Mouse (Mus musculus): ENCODE results near the gene Spaca4. TPM values are rescaled to one million over a fixed set of nuclear protein-coding genes. Genes with fewer than 3 reads are reported as not detected.

Spaca4 gene
- polyA plus RNA-seq, 1 experiment from 2014 or later, result not detected

DNA sequence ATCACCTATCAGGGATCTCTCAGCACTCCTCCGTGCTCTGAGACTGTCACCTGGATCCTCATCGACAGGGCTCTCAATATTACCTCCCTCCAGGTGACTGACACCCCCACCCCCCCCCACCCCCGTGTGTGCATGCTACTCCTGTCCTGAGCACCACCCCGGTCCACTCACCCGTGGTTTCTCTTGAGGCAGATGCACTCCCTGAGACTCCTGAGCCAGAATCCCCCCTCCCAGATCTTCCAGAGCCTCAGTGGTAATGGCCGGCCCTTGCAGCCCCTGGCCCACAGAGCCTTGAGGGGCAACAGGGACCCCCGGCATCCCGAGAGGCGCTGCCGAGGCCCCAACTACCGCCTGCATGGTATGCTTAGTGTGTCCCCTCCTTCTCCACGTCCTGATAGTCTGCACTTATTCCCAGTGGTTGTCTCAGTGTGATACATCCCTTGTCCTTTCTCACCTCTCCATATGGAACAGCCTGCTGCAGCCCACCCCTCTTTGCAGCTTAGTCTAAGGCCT is 22.0 kb downstream of the Spaca4 start:
- H3K27me3 ChIP-seq (ENCODE audit: control insufficient read depth, insufficient read depth, low read length), result 0 out of 2 replicates have a peak, but pooled peaks cover under 1% of the 10 kb centered on the region
- no peaks in the 10 kb centered on the region for H3K36me3 ChIP-seq (ENCODE audit: control insufficient read depth, insufficient read depth, low read length)
- H3K4me3 ChIP-seq (ENCODE audit: low read depth, low read length), result peak overlapping the region; percentile 74; the same call in 1 of the 2 replicates
- no peaks in the 10 kb centered on the region for H3K9me3 ChIP-seq (ENCODE audit: control insufficient read depth, low read depth, low read length)
- peak overlapping the region; percentile 80 for H3K4me2 ChIP-seq (replicated peaks; ENCODE audit: low read depth, low read length)
- 31% methylated on average over 12 of the region's 12 CpGs for WGBS
- no peak for ATAC-seq (ENCODE audit: insufficient number of reproducible peaks, insufficient read depth, low FRiP score, low read depth)
- peaks cover 35% of the 10 kb centered on the region for H3K4me1 ChIP-seq (ENCODE audit: control insufficient read depth, insufficient read depth, low read length)
- H3K27ac ChIP-seq (ENCODE audit: low read length), result peak overlapping the region; percentile 77
- peak overlapping the region; percentile 26; the same call in 1 of the 2 replicates for H3K9ac ChIP-seq (replicated peaks; ENCODE audit: low read depth, low read length)

- Histone ChIP-seq H3K27me3 (ENCODE audit: control insufficient read depth, insufficient read depth, low read length) (0 out of 2 replicates have a peak, but pooled peaks cover 4% of the 10 kb centered on the region), H3K27ac (ENCODE audit: low read length) (peak overlapping the region; percentile 77; the same call in 1 of the 2 replicates), H3K4me2 (replicated peaks; ENCODE audit: low read depth, low read length) (no peak overlapping the region), H3K9me3 (ENCODE audit: control insufficient read depth, low read depth, low read length) (no peaks in the 10 kb centered on the region), H3K36me3 (ENCODE audit: control insufficient read depth, insufficient read depth, low read length) (no peaks in the 10 kb centered on the region), H3K4me3 (ENCODE audit: low read depth, low read length) (no peak overlapping the region), H3K4me1 (ENCODE audit: control insufficient read depth, insufficient read depth, low read length) (peaks cover 29% of the 10 kb centered on the region), H3K9ac (replicated peaks; ENCODE audit: low read depth, low read length) (no peak overlapping the region)
- WGBS, result 85% methylated on average over 17 of the region's 17 CpGs
- ATAC-seq (ENCODE audit: insufficient number of reproducible peaks, insufficient read depth, low FRiP score, low read depth), result no peak
Observed at GRCm38 (mm10) chr7:45702809-45703520, 22.6 kb downstream of the Spaca4 start.

- no peaks in the 10 kb centered on the region for H3K9me3 ChIP-seq (ENCODE audit: control insufficient read depth, low read depth, low read length)
- H3K27me3 ChIP-seq (ENCODE audit: control insufficient read depth, insufficient read depth, low read length), result 0 out of 2 replicates have a peak, but pooled peaks cover 4% of the 10 kb centered on the region
- H3K4me3 ChIP-seq (ENCODE audit: low read depth, low read length), result no peak overlapping the region
- H3K27ac ChIP-seq (ENCODE audit: low read length), result no peak overlapping the region
- H3K36me3 ChIP-seq (ENCODE audit: control insufficient read depth, insufficient read depth, low read length), result no peaks in the 10 kb centered on the region
- no peak overlapping the region for H3K4me2 ChIP-seq (replicated peaks; ENCODE audit: low read depth, low read length)
- 92% methylated on average over 11 of the region's 11 CpGs for WGBS
- ATAC-seq (ENCODE audit: insufficient number of reproducible peaks, insufficient read depth, low FRiP score, low read depth), result no peak
- H3K4me1 ChIP-seq (ENCODE audit: control insufficient read depth, insufficient read depth, low read length), result peaks cover 27% of the 10 kb centered on the region
- no peak overlapping the region for H3K9ac ChIP-seq (replicated peaks; ENCODE audit: low read depth, low read length)
Observed at GRCm38 (mm10) chr7:45702316-45702715, 23.3 kb downstream of the Spaca4 start.

DNA sequence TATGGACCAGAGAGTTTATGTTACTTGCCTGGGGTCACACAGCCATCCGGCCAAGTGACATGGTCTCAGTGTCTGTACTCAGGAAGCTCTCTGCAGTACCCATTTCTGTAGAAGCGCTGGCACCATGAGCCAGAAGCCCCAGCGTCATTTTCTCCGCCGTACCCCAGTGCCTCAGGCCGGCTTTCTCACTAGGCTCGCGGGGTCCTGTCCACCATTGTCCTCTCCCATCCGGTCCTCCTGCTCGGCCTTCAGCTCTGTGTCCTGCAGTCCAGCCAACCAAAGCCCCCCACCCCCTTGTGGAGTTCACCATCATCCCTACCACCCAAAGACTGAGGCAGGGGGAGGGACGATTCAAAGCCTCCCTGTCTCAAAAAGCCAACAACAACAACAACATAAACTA is 24.0 kb downstream of the Spaca4 start:
- WGBS, result 87% methylated on average over 11 of the region's 11 CpGs
- Histone ChIP-seq H3K9me3 (ENCODE audit: control insufficient read depth, low read depth, low read length) (no peaks in the 10 kb centered on the region), H3K4me1 (ENCODE audit: control insufficient read depth, insufficient read depth, low read length) (peaks cover 27% of the 10 kb centered on the region), H3K4me2 (replicated peaks; ENCODE audit: low read depth, low read length) (peak overlapping the region; percentile 73; the same call in 1 of the 2 replicates), H3K36me3 (ENCODE audit: control insufficient read depth, insufficient read depth, low read length) (no peaks in the 10 kb centered on the region), H3K9ac (replicated peaks; ENCODE audit: low read depth, low read length) (peak overlapping the region; percentile 18; the same call in 1 of the 2 replicates), H3K27ac (ENCODE audit: low read length) (no peak overlapping the region), H3K27me3 (ENCODE audit: control insufficient read depth, insufficient read depth, low read length) (0 out of 2 replicates have a peak, but pooled peaks cover 4% of the 10 kb centered on the region), H3K4me3 (ENCODE audit: low read depth, low read length) (peak overlapping the region; percentile 39; the same call in 1 of the 2 replicates)
- no peak for ATAC-seq (ENCODE audit: insufficient number of reproducible peaks, insufficient read depth, low FRiP score, low read depth)

DNA sequence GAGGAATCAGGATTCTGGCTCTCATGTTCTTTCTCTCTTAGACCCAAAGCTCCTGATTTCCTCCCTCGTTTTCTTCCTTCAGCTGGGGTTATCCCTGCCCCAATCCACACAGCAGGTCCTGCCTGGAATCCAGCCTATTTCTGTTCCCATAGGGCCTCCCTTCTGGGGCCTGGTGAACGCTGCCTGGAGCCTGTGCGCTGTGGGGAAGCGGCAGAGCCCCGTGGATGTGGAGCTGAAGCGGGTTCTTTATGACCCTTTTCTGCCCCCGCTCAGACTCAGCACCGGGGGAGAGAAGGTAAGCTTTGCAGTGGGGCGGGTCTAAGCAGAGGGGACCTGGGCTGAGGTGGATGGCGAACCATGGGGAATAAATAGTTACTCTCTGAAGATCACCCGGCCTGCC is 24.5 kb downstream of the Spaca4 start:
- Histone ChIP-seq H3K27me3 (ENCODE audit: control insufficient read depth, insufficient read depth, low read length) (0 out of 2 replicates have a peak, but pooled peaks cover 4% of the 10 kb centered on the region), H3K4me3 (ENCODE audit: low read depth, low read length) (peak overlapping the region; percentile 39; the same call in 1 of the 2 replicates), H3K4me1 (ENCODE audit: control insufficient read depth, insufficient read depth, low read length) (peaks cover 27% of the 10 kb centered on the region), H3K9ac (replicated peaks; ENCODE audit: low read depth, low read length) (peak overlapping the region; percentile 18; the same call in 1 of the 2 replicates), H3K27ac (ENCODE audit: low read length) (peak overlapping the region; percentile 52; the same call in 1 of the 2 replicates), H3K36me3 (ENCODE audit: control insufficient read depth, insufficient read depth, low read length) (no peaks in the 10 kb centered on the region), H3K4me2 (replicated peaks; ENCODE audit: low read depth, low read length) (peak overlapping the region; percentile 73), H3K9me3 (ENCODE audit: control insufficient read depth, low read depth, low read length) (no peaks in the 10 kb centered on the region)
- 31% methylated on average over 11 of the region's 11 CpGs for WGBS
- ATAC-seq (ENCODE audit: insufficient number of reproducible peaks, insufficient read depth, low FRiP score, low read depth), result no peak

GRCm38 (mm10) chr7:45700301-45701015 is 25.2 kb downstream of the Spaca4 start:
- H3K4me2 ChIP-seq (replicated peaks; ENCODE audit: low read depth, low read length), result peak overlapping the region; percentile 73
- 1% methylated on average over 20 of the region's 20 CpGs for WGBS
- H3K9ac ChIP-seq (replicated peaks; ENCODE audit: low read depth, low read length), result peak overlapping the region; percentile 55; the same call in 1 of the 2 replicates
- H3K27ac ChIP-seq (ENCODE audit: low read length), result no peak overlapping the region
- no peaks in the 10 kb centered on the region for H3K9me3 ChIP-seq (ENCODE audit: control insufficient read depth, low read depth, low read length)
- H3K4me3 ChIP-seq (ENCODE audit: low read depth, low read length), result peak overlapping the region; percentile 39
- peaks cover 27% of the 10 kb centered on the region for H3K4me1 ChIP-seq (ENCODE audit: control insufficient read depth, insufficient read depth, low read length)
- 0 out of 2 replicates have a peak, but pooled peaks cover 4% of the 10 kb centered on the region for H3K27me3 ChIP-seq (ENCODE audit: control insufficient read depth, insufficient read depth, low read length)
- ATAC-seq (ENCODE audit: insufficient number of reproducible peaks, insufficient read depth, low FRiP score, low read depth), result no peak
- H3K36me3 ChIP-seq (ENCODE audit: control insufficient read depth, insufficient read depth, low read length), result no peaks in the 10 kb centered on the region

GRCm38 (mm10) chr7:45699523-45700141 is 26.0 kb downstream of the Spaca4 start, which contains the start of gene Car11:
Gene Car11, plus strand, starts transcription at chr7:45699843.
- Histone ChIP-seq H3K9ac (replicated peaks; ENCODE audit: low read depth, low read length) (peak within 1 kb of the TSS; percentile 55; the same call in 1 of the 2 replicates), H3K36me3 (ENCODE audit: control insufficient read depth, insufficient read depth, low read length) (no peaks in the 10 kb centered on the region), H3K27me3 (ENCODE audit: control insufficient read depth, insufficient read depth, low read length) (0 out of 2 replicates have a peak, but pooled peaks cover 4% of the 10 kb centered on the region), H3K4me3 (ENCODE audit: low read depth, low read length) (peak within 1 kb of the TSS; percentile 39), H3K4me1 (ENCODE audit: control insufficient read depth, insufficient read depth, low read length) (peaks cover 27% of the 10 kb centered on the region), H3K9me3 (ENCODE audit: control insufficient read depth, low read depth, low read length) (no peaks in the 10 kb centered on the region), H3K4me2 (replicated peaks; ENCODE audit: low read depth, low read length) (peak within 1 kb of the TSS; percentile 73), H3K27ac (ENCODE audit: low read length) (no peak within 1 kb of the TSS)
- ATAC-seq (ENCODE audit: insufficient number of reproducible peaks, insufficient read depth, low FRiP score, low read depth), result no peak
- WGBS, result 2% methylated on average over 36 of the region's 36 CpGs

- Histone ChIP-seq H3K9ac (replicated peaks; ENCODE audit: low read depth, low read length) (no peak overlapping the region), H3K4me2 (replicated peaks; ENCODE audit: low read depth, low read length) (no peak overlapping the region), H3K4me3 (ENCODE audit: low read depth, low read length) (no peak overlapping the region), H3K9me3 (ENCODE audit: control insufficient read depth, low read depth, low read length) (no peaks in the 10 kb centered on the region), H3K27ac (ENCODE audit: low read length) (no peak overlapping the region), H3K4me1 (ENCODE audit: control insufficient read depth, insufficient read depth, low read length) (peaks cover 17% of the 10 kb centered on the region; the same call in 1 of the 2 replicates), H3K27me3 (ENCODE audit: control insufficient read depth, insufficient read depth, low read length) (0 out of 2 replicates have a peak, but pooled peaks cover 4% of the 10 kb centered on the region), H3K36me3 (ENCODE audit: control insufficient read depth, insufficient read depth, low read length) (no peaks in the 10 kb centered on the region)
- ATAC-seq (ENCODE audit: insufficient number of reproducible peaks, insufficient read depth, low FRiP score, low read depth), result no peak
- 89% methylated on average over 6 of the region's 7 CpGs for WGBS
Observed at GRCm38 (mm10) chr7:45697894-45698293, 27.7 kb downstream of the Spaca4 start.
